Mouse (Mus musculus) CH12.LX (cell line): ENCODE data around the gene Bfsp2.

ENCODE experiments used
- CTCF ChIP-seq, 2 experiments: IDR thresholded peaks in 1 of 2; conservative IDR thresholded peaks in 1 of 2; 2 replicates each; pipeline ENCODE4 v1.5.1; 2011 to 2012; ENCODE audit warnings: low read depth in 2 of 2, low read length in 2 of 2, improper control_type of control experiment in 1 of 2, inconsistent platforms in 1 of 2, mild to moderate bottlenecking in 1 of 2, moderate library complexity in 1 of 2
- ETS1 ChIP-seq: conservative IDR thresholded peaks from 2 replicates; pipeline ENCODE4 v1.6.1; 2012; ENCODE audit warnings: low read depth, mild to moderate bottlenecking, inconsistent platforms, low read length, improper control_type of control experiment, moderate library complexity
- NELFE ChIP-seq: IDR thresholded peaks from 2 replicates; pipeline ENCODE4 v1.6.1; 2011; ENCODE audit warnings: low read depth, low read length, improper control_type of control experiment
- POLR2A ChIP-seq: IDR thresholded peaks from 2 replicates; pipeline ENCODE4 v1.6.1; 2011; ENCODE audit warnings: low read depth, mild to moderate bottlenecking, improper control_type of control experiment, low read length

DNA sequence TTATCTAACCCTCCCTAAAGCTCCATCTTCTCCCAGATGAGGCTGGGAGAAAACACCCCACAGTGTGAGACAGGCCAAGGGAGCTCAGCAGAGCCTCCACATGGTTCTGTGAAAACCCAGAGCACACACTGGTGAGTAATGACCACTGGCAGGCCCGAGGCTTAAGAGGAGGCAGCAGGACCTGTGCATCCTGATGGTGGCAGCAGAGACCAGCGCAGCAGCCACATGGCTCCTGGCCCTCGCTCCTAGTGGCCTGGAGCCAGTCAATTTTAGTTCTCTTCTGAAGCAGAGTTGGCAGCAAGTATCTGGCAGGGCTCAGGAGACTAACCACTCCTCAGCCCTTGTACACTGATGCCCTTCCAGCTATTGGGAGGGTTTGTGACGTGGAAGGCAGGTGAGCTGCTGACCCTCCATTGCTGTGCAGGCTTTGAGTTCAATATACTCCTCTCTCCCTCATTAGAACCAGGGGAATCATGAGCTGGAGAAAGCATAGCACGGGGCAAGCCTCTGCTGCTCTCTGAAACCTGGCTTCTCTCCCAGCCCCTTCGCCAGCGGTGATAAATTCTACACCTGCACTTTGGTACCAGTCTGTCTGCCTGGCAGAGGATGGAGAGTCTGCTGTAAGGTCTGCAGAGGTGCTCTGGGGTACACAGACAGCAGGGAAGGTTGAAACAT is 14.3 kb upstream of the Bfsp2 start:
- TF ChIP-seq NELFE (no peak; the same call in 1 of the 2 replicates), CTCF (conservative IDR thresholded peaks at IDR 0.05 in 1 of 2, IDR thresholded peaks at IDR 0.05 in 1 of 2; ENCODE audit: low read depth in 2 of 2, low read length in 2 of 2) (peak; percentile 28 to 91; a peak in 3 of 4 replicates), POLR2A (no peak), ETS1 (no peak)
